Mouse (Mus musculus) ES-E14 (cell line): ENCODE data around the gene Tmem185b.

ENCODE experiments used
- CHD2 ChIP-seq: IDR thresholded peaks from 2 replicates; pipeline ENCODE4 v1.6.1; 2014; ENCODE audit warnings: mild to moderate bottlenecking, low read depth, low read length, inconsistent platforms
- ZNF384 ChIP-seq: IDR thresholded peaks from 2 replicates; pipeline ENCODE4 v1.6.1; 2012; ENCODE audit warnings: low read depth, low read length, inconsistent platforms

DNA sequence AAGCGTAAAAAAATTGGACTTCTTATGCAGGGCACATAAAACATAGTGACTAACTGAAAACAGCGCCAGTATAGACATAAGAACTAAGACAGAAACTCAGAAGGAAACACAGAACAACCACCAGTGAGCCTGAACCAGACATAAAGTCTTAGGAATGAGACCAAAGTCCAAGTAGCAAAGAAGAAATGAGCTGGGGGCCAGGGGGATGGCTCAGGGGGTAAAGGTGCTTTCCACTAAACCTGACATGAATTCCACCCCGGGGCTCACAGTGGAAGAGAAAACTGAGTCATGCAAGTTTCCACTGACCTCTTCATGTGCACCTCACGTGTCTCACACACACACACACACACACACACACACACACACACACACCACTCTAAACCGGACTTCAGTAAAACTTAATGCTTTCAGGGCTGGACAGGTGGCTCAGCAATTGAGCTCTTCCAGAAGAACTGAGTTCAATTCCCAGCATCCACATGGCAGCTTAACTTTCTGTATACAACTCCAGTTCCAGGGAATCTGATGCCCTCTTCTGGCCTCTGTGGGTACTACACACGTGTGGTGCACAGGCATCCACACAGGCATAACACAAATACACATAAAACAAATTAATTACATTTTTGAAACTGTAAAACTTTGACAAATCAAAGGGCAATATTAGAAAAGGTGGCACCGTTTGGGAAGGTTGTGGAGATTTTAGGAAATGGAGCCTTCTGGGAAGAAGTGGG lies 44.6 kb upstream of the Tmem185b start:
- no peak for TF ChIP-seq ZNF384
- TF ChIP-seq CHD2, result no peak
